Mouse (Mus musculus) neural tube, embryonic 14.5 days (tissue): ENCODE measurements around the gene Lsm14a. TPM values are rescaled to one million over a fixed set of nuclear protein-coding genes. Genes with fewer than 3 reads are reported as not detected.

ENCODE experiments used
- ATAC-seq: fragments of 200-750 bp; cut with Nextera tagmentation; 2 replicates; pipeline ENCODE4 v1.8.0; 2017; ENCODE audit warnings: low read depth, mild to moderate bottlenecking, moderate TSS enrichment, moderate library complexity
- H3K27ac ChIP-seq: fragments of 300-500 bp; sonication (generic); 2 replicates; pipeline ENCODE4 v1.5.1; 2014; ENCODE audit warnings: low read depth, mild to moderate bottlenecking, control low read depth, low read length, moderate library complexity, mixed read lengths
- H3K27me3 ChIP-seq: fragments of 300-500 bp; sonication (generic); 2 replicates; pipeline ENCODE4 v1.6.1; 2014; ENCODE audit warnings: low read length; ENCODE audit not compliant: control insufficient read depth, insufficient read depth
- H3K36me3 ChIP-seq: fragments of 300-500 bp; sonication (generic); 2 replicates; pipeline ENCODE4 v1.6.1; 2014; ENCODE audit warnings: low read length, mixed read lengths; ENCODE audit not compliant: control insufficient read depth, insufficient read depth
- H3K4me1 ChIP-seq: fragments of 300-500 bp; sonication (generic); 2 replicates; pipeline ENCODE4 v1.6.1; 2014; ENCODE audit warnings: low read length; ENCODE audit not compliant: control insufficient read depth, insufficient read depth
- H3K4me2 ChIP-seq: fragments of 300-500 bp; sonication (generic); 2 replicates; pipeline ENCODE4 v1.6.1; 2014; ENCODE audit warnings: mild to moderate bottlenecking, low read depth, low read length, control low read depth
- H3K4me3 ChIP-seq: fragments of 300-500 bp; sonication (generic); 2 replicates; pipeline ENCODE4 v1.5.1; 2014; ENCODE audit warnings: low read depth, low read length, control low read depth, mixed read lengths
- H3K9ac ChIP-seq: fragments of 300-500 bp; sonication (generic); replicated peaks from 2 replicates; pipeline ENCODE4 v1.6.1; 2014; ENCODE audit warnings: low read depth, mild to moderate bottlenecking, control low read depth, low read length, mixed read lengths
- H3K9me3 ChIP-seq: fragments of 300-500 bp; sonication (generic); 2 replicates; pipeline ENCODE4 v1.6.1; 2016; ENCODE audit warnings: low read length; ENCODE audit not compliant: control insufficient read depth
- WGBS: fragments of 180-500 bp; shearing (Covaris S2); extraction: QIAGEN DNeasy Blood & Tissue Kit; methylation state at CpG from one replicate; pipeline ENCODE4 v1.1.7; 2014; 5-methylcytosine and 5-hydroxymethylcytosine counted together
- polyA plus RNA-seq: library from polyadenylated mRNA; unstranded; fragments of >200 nt; fragmentation: Nextera tagmentation; extraction: Ambion mirVana; gene quantifications from 2 replicates; pipeline ENCODE4 v1.2.1, GENCODE M21; 2014

Lsm14a gene
- polyA plus RNA-seq, 1 experiment from 2014 or later = 32.9 TPM

DNA sequence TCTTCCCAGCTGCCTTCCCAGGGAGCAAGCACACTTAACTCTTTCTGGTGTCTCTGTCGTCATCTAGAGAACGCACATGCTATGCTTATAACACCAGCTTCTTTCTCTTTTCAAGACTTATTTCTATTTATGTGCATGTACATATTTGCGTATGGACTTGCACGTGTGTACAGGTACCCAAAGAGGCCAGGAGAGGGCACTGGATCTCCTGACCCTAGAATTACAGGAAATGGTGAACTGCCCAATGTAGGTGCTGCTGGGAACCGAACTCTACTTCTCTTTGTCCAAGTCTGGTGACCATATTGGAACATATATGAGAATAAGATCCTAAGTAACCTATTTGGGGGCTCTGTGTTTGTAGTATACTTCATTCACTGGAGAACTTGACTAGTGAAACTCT is 1.5 kb upstream of the Lsm14a start:
- Histone ChIP-seq H3K9me3 (no peaks in the 10 kb centered on the region), H3K27ac (peak overlapping the region; percentile 62; the same call in 1 of the 2 replicates), H3K4me2 (no peak overlapping the region), H3K9ac (no peak overlapping the region), H3K27me3 (no peaks in the 10 kb centered on the region), H3K4me3 (no peak overlapping the region), H3K36me3 (no peaks in the 10 kb centered on the region), H3K4me1 (peaks cover 8% of the 10 kb centered on the region)
- WGBS = 77% methylated on average over 5 of the region's 5 CpGs
- ATAC-seq = no peak

DNA sequence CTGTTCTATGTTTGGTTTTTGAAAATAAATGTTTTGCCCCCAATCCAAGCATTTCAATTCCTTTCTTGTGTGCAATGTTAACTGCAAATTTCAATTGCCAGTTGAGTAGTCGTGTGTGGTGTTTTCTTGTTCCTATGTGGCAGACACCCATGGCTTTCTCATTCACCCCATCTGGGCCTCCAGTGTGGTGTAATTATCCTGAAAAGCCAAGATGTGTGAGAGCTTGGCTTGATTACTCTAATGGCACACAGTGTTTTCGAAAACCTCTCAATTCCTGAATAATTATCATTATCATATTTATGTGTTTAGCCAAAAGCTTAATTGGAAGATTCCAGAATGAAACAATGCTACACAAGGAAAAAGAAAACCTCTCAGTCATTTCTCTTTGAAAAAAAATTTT is 976 bp upstream of the Lsm14a start:
- Histone ChIP-seq H3K9ac (no peak overlapping the region), H3K4me1 (peaks cover 8% of the 10 kb centered on the region), H3K4me2 (no peak overlapping the region), H3K27me3 (no peaks in the 10 kb centered on the region), H3K36me3 (no peaks in the 10 kb centered on the region), H3K27ac (no peak overlapping the region; the same call in 1 of the 2 replicates), H3K9me3 (no peaks in the 10 kb centered on the region), H3K4me3 (no peak overlapping the region)
- 44% methylated on average over 2 of the region's 2 CpGs for WGBS
- ATAC-seq = no peak

DNA sequence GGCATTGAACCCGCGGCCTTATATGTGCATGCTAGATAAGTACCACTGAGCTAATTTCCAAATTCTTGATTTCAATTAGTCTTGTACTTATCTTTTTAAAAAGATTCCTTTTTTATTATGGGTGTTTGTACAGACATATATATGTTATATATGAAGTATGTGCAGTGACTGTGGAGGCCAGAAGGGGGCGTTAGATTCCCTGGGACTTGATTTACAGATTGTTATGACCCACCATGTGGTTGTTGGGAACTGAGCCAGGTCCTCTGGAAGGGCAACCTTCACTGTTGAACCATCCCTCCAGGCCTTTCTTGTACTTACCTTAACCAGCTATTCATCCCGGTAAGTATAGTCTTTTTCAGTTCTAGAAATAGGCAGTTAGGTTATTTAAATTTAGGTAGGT is 780 bp downstream of the Lsm14a start:
- ATAC-seq = no peak
- WGBS = 73% methylated on average over 4 of the region's 4 CpGs
- Histone ChIP-seq H3K27me3 (no peaks in the 10 kb centered on the region), H3K36me3 (no peaks in the 10 kb centered on the region), H3K4me2 (no peak overlapping the region), H3K4me3 (no peak overlapping the region), H3K9me3 (no peaks in the 10 kb centered on the region), H3K4me1 (peaks cover 14% of the 10 kb centered on the region), H3K9ac (no peak overlapping the region), H3K27ac (no peak overlapping the region)

DNA sequence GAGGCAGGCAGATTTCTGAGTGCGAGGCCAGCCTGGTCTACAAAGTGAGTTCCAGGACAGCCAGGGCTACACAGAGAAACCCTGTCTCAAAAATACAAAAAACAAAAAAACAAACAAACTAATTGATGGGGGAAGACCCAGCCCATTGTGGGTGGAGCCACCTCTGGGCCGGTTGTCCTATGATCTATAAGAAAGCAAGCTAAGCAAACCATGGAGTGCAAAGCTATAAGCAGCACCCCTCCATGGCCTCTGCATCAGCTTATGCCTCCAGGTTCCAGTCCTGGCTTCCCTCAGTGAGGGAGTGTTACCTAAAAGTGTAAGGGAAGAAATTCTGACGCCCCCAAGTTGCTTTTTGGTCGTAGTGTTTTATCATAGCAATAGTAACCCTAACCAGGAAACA is 1.4 kb downstream of the Lsm14a start:
- no peak overlapping the region for H3K27ac ChIP-seq
- no peak overlapping the region for H3K4me2 ChIP-seq
- no peak overlapping the region for H3K9ac ChIP-seq
- H3K27me3 ChIP-seq = no peaks in the 10 kb centered on the region
- H3K4me1 ChIP-seq = peaks cover 20% of the 10 kb centered on the region
- H3K36me3 ChIP-seq = no peaks in the 10 kb centered on the region
- WGBS = 78% methylated on average over 4 of the region's 4 CpGs
- no peak overlapping the region for H3K4me3 ChIP-seq
- H3K9me3 ChIP-seq = no peaks in the 10 kb centered on the region
- no peak for ATAC-seq

DNA sequence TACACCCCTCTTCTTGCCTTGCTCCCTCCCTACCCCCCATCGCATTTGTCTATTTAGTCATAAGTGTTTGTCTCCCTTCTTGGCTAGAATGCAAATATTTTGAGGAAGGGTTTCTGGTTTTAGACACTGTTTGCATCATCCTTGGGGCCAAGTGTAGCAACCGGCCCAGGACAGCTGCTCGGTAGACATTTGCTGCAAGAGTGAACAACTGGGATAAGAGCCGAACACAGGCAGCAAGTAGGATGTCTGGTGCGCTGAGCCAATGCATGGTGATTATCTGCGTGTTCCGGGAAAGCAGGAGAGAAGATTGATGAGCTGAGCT is 2.3 kb downstream of the Lsm14a start:
- Histone ChIP-seq H3K27ac (no peak overlapping the region), H3K9me3 (no peaks in the 10 kb centered on the region), H3K36me3 (no peaks in the 10 kb centered on the region), H3K4me3 (no peak overlapping the region; the same call in 1 of the 2 replicates), H3K9ac (no peak overlapping the region; the same call in 1 of the 2 replicates), H3K4me1 (peaks cover 26% of the 10 kb centered on the region), H3K4me2 (peak overlapping the region; percentile 89), H3K27me3 (no peaks in the 10 kb centered on the region)
- no peak for ATAC-seq
- WGBS = 48% methylated on average over 7 of the region's 7 CpGs

DNA sequence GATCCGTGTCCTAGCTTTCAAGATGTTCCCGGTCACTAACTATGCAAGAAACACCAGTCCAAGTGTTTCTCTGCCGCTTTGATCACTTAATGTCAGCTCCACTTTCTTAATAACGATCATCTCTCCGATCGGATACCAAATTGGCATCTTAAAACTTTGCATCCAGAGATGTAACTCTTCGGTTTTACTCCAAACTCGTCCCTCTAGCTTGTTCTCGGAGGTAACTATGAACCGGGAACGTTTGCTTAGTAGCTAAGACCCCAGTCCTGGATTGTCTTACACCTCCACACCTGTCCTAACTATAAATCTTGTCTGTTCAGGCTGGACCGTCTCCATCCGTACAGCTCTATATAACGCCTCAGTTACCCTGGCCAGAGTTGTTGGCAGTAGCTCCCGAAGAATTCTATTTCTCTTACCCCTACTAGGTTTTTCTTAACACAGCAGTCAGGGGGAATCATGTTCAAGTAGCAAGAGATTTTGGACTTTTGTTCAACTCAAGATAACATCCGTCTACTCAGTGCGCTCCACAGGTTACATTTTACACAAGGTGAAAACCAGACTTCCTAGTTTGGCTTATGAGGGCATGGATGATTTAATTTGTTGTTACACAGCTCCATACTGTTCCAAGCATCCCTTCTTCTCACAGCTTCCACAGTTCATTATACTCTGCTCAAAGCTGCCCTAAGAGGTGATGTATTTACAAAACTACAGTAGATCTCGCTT is 2.8 kb downstream of the Lsm14a start:
- H3K36me3 ChIP-seq = no peaks in the 10 kb centered on the region
- peak overlapping the region; percentile 89 for H3K4me2 ChIP-seq
- no peaks in the 10 kb centered on the region for H3K27me3 ChIP-seq
- 11% methylated on average over 18 of the region's 18 CpGs for WGBS
- H3K4me3 ChIP-seq = peak overlapping the region; percentile 98
- no peaks in the 10 kb centered on the region for H3K9me3 ChIP-seq
- ATAC-seq = no peak
- peak overlapping the region; percentile 98 for H3K27ac ChIP-seq
- H3K4me1 ChIP-seq = peaks cover 26% of the 10 kb centered on the region
- peak overlapping the region; percentile 95 for H3K9ac ChIP-seq

DNA sequence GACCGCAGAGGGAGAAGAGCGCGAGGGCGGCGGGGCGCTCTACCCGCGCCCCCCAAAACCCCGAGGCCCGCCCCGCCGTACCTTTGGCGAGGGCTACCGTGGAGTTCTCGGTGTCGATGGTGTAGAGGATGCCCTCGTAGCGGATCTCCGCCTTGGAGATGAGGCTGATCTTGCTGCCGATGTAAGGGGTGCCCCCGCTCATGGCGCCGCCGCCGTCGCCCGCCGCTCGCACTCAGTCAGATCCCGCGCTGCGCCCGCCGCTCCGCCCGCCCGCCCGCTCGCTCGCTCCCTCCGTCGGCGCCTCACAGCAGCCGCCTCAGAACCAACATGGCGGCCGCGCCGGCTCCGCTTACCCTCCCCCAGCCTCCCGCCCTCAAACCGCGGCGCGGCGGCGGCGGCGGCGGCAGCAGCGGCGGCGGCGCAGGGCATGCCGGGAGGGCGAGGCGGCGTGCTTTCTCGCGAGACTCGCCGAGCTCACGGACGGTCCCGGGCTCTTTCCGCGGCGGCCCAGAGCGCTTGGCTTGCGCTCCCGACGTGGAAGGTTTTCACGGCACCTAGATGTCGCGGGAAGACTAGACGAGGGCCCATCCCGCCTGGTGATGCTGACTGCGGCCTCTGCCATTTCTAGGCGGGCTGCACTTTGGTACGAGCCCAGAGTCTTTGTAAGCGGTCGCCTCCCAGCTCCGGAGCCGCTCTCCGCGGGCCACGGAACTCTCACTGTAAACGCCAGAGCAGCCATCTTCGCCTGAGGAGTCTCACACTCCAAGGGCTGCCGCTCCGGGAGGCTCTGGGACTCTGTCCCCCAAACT is 3.6 kb downstream of the Lsm14a start:
- peak; percentile 95 for ATAC-seq
- no peaks in the 10 kb centered on the region for H3K36me3 ChIP-seq
- under 1% methylated on average over 46 of the region's 100 CpGs for WGBS

DNA sequence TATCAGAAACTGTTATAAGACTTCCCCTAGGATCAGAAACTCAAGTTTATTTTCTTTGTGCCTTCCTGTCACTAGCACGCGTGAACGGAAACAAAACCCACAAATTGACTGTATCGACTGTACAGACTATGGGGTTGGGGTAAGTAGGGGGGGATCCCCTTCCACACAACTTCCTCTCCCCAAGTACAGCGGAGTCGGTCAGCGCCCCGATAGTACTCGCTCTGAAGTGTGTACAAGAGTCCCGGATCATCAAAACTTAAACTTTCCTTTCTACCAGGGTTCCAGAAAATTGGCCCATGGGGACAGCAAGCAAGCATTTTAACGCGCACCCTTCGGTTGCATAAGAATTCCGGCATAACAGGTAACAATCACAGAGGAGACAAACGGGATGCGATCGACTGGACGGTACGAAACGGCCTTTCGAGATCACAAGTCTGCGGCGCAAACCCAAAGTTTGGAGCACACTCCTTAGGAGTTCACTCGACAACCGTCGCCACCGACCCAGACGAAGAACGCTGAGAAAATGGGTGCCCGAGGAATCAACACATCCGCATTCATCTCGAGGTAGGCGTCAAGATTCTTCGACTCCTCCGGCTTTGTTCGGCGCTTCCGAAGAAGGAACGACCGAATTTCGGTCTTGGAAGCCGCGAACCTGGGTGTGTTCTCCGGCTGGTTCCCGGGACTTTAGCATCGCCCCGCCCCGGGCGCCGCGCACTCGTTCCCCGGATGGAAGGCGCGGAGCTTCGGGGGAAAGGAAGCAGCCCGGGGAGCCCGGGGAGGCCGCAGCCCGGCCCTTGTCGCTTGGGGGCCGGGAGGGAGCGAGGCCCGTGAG is 4.5 kb downstream of the Lsm14a start:
- peak overlapping the region; percentile 96 for H3K4me2 ChIP-seq
- H3K27me3 ChIP-seq = no peaks in the 10 kb centered on the region
- peaks cover 26% of the 10 kb centered on the region for H3K4me1 ChIP-seq
- H3K36me3 ChIP-seq = no peaks in the 10 kb centered on the region
- H3K9ac ChIP-seq = peak overlapping the region; percentile 95
- peak overlapping the region; percentile 98 for H3K27ac ChIP-seq
- H3K4me3 ChIP-seq = peak overlapping the region; percentile 98
- WGBS = under 1% methylated on average over 57 of the region's 64 CpGs
- H3K9me3 ChIP-seq = no peaks in the 10 kb centered on the region
- ATAC-seq = peak; percentile 47; the same call in 1 of the 2 replicates

More for the DNA sequence above, 3.6 kb downstream of the Lsm14a start:
- Histone ChIP-seq H3K9me3 (no peaks in the 10 kb centered on the region), H3K27me3 (no peaks in the 10 kb centered on the region), H3K4me1 (peaks cover 26% of the 10 kb centered on the region), H3K4me3 (peak overlapping the region; percentile 98), H3K4me2 (peak overlapping the region; percentile 96), H3K9ac (peak overlapping the region; percentile 95), H3K27ac (peak overlapping the region; percentile 98)
